Mouse (Mus musculus) ZHBTc4 (cell line): ENCODE data around the gene Bcl10.

Experiments
- DNase-seq: peaks from one replicate; pipeline ENCODE4 v3.0.0-alpha.2; 2011; ENCODE audit warnings: low read depth, low spot score

The Bcl10 gene

GRCm38 (mm10) chr3:145913263-145913662, 9.3 kb upstream of the Bcl10 start:
- peak; percentile 32 for DNase-seq

GRCm38 (mm10) chr3:145913942-145914341, 8.7 kb upstream of the Bcl10 start:
- DNase-seq: peak; percentile 71

- no peak for DNase-seq
These were observed 6.2 kb upstream of the Bcl10 start for GRCm38 (mm10) chr3:145916374-145916773.

- DNase-seq: no peak
These were observed 5.8 kb upstream of the Bcl10 start for GRCm38 (mm10) chr3:145916826-145917225.

GRCm38 (mm10) chr3:145922971-145923370, 367 bp downstream of the Bcl10 start:
- no peak for DNase-seq

GRCm38 (mm10) chr3:145923874-145924577, 1.4 kb downstream of the Bcl10 start:
- DNase-seq: peak; percentile 100

- DNase-seq: peak; percentile 74
These were observed 2.2 kb downstream of the Bcl10 start for GRCm38 (mm10) chr3:145924649-145925337.

- DNase-seq: no peak
These were observed 2.9 kb downstream of the Bcl10 start for GRCm38 (mm10) chr3:145925506-145925905.

- DNase-seq: no peak
These were observed 7.2 kb downstream of the Bcl10 start for GRCm38 (mm10) chr3:145929525-145930400.

GRCm38 (mm10) chr3:145933845-145934244, 11.2 kb downstream of the Bcl10 start:
- DNase-seq: no peak

GRCm38 (mm10) chr3:145937505-145938404, 15.2 kb downstream of the Bcl10 start, which contains the start of gene 2410004B18Rik:
Gene 2410004B18Rik, plus strand, starts transcription at chr3:145938014.
- peak; percentile 95 for DNase-seq

- DNase-seq: peak; percentile 42
These were observed 16.1 kb downstream of the Bcl10 start for GRCm38 (mm10) chr3:145938405-145939349.

- no peak for DNase-seq
These were observed 16.8 kb downstream of the Bcl10 start for GRCm38 (mm10) chr3:145939402-145939801.

- DNase-seq: peak; percentile 60
These were observed 17.4 kb downstream of the Bcl10 start for GRCm38 (mm10) chr3:145939971-145940370.

- DNase-seq: peak; percentile 86
These were observed 19.4 kb downstream of the Bcl10 start for GRCm38 (mm10) chr3:145941971-145942370.

- DNase-seq: no peak
These were observed 21.7 kb downstream of the Bcl10 start for GRCm38 (mm10) chr3:145944348-145944747.

GRCm38 (mm10) chr3:145945904-145946303, 23.3 kb downstream of the Bcl10 start:
- no peak for DNase-seq

- DNase-seq: no peak
These were observed 24.1 kb downstream of the Bcl10 start for GRCm38 (mm10) chr3:145946654-145947053.

GRCm38 (mm10) chr3:145947539-145948204, 25.1 kb downstream of the Bcl10 start:
- no peak for DNase-seq
